Mouse (Mus musculus): ENCODE data around the gene Capn5. TPM values are rescaled to one million over a fixed set of nuclear protein-coding genes. Genes with fewer than 3 reads are reported as not detected.
A peak's percentile ranks its signal among the peaks of the same experiment; 100 is the strongest.

Gene Capn5
- total RNA-seq (2014; rRNA removed) (40.0 and 51.9 TPM in 2 replicates), polyA plus RNA-seq (2015; fragmentation: Nextera tagmentation; extraction: Ambion mirVana) (20.7 and 20.9 TPM in 2 replicates)

DNA sequence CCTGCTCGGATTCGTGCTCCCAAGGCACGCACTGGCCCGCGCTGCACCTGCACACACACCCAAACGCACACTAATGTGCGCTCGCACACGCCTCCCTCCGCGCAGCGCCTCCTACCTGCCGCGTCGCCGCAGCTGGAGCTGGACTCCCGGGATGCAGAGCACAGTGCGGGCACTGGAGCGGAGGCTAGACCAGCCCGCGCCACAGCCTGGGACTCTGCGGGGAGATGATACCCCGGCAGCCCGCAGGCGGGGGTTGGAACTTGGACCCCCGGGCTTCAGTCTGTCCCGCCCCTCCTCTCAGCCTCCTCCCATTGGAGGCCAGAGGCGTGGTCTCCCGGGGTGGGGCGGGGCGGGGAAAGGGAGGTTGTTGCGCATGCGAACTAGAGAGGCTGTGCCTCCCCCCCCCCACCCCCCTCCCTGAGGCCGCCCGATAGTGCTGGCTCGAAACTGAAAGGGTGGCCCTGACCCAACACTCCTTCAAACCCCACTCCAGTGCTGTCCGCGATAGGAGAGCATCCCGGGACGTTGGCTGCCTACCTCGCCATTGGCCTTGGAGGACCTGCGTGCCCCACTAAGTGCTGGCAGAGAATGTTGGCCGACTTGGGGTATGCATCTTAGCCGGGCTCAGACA is at the start of gene Capn5:
TSS of gene Capn5 (minus strand) at position 346 of the 631 bp plus-strand sequence.
- Histone ChIP-seq H3K27ac (ENCODE audit: low read depth, low read length) (peak within 1 kb of the TSS; percentile 33), H3K4me2 (ENCODE audit: low read depth, low read length, poor library complexity, severe bottlenecking) (peak within 1 kb of the TSS; percentile 78), H3K9me3 (ENCODE audit: low read length) (no peaks in the 10 kb centered on the region), H3K4me3 (ENCODE audit: low read depth, low read length) (peak within 1 kb of the TSS; percentile 68), H3K4me1 (ENCODE audit: insufficient read depth, low read length) (peaks cover 8% of the 10 kb centered on the region), H3K36me3 (ENCODE audit: insufficient read depth, low read length) (no peaks in the 10 kb centered on the region), H3K9ac (replicated peaks; ENCODE audit: low read length, poor library complexity, severe bottlenecking) (peak within 1 kb of the TSS; percentile 76), H3K27me3 (ENCODE audit: insufficient read depth, low read length) (no peaks in the 10 kb centered on the region)
- ATAC-seq (ENCODE audit: low FRiP score) = peak; percentile 86
- 1% methylated on average over 37 of the region's 44 CpGs for WGBS
- peak; percentile 79 for TF ChIP-seq CTCF (IDR thresholded peaks at IDR 0.05)
- DNase-seq (ENCODE audit: low spot score) = peak; percentile 76

DNA sequence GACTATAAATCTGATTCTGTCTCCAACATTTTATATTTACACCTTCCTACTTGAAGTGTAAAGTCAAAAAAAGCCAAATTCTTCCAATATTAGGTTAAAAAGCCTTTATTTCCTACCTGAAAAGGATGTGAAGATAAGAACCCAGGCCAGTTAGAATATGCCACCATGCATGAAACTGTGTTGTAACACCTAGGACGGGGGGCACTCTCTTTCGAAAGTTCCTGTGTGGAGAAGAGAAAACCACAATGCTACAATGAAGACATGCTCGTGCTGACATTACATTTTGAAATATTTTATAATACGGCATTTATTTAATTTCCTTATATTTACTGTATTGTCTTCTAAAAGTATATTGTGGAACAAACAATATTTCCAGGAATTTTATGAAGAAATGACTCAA is 45.7 kb upstream of the Capn5 start:
- Histone ChIP-seq H3K27ac (ENCODE audit: low read depth, low read length) (no peak overlapping the region), H3K27me3 (ENCODE audit: insufficient read depth, low read length) (no peaks in the 10 kb centered on the region), H3K9ac (replicated peaks; ENCODE audit: low read length, poor library complexity, severe bottlenecking) (no peak overlapping the region), H3K4me3 (ENCODE audit: low read depth, low read length) (no peak overlapping the region), H3K4me1 (ENCODE audit: insufficient read depth, low read length) (no peaks in the 10 kb centered on the region), H3K36me3 (ENCODE audit: insufficient read depth, low read length) (no peaks in the 10 kb centered on the region), H3K4me2 (ENCODE audit: low read depth, low read length, poor library complexity, severe bottlenecking) (no peak overlapping the region), H3K9me3 (ENCODE audit: low read length) (no peaks in the 10 kb centered on the region)
- DNase-seq (ENCODE audit: low spot score) = no peak
- no peak for ATAC-seq (ENCODE audit: low FRiP score)
- TF ChIP-seq CTCF (IDR thresholded peaks at IDR 0.05) = no peak
- WGBS = 95% methylated on average over 4 of the region's 4 CpGs

DNA sequence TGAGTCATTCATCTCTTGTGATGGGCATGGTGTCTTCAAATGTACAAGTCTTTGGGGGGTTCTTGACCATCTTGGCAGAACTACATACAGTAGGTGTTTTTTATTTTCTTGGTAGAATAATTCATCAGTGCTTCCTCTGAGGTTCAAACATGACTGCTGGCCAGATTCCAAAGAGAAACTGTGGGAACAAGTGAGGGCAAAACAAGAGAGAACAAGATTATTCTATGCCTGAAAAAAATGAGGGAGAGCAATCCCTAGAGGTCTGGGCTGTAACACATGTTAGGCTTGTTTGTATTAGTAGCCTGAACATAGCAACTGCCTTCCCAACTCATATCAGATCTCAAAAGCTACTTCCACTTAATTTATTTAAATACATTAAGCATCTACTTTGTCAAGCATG is 38.6 kb upstream of the Capn5 start:
- no peak for TF ChIP-seq CTCF (IDR thresholded peaks at IDR 0.05)
- Histone ChIP-seq H3K27me3 (ENCODE audit: insufficient read depth, low read length) (no peaks in the 10 kb centered on the region), H3K4me3 (ENCODE audit: low read depth, low read length) (no peak overlapping the region), H3K4me1 (ENCODE audit: insufficient read depth, low read length) (no peaks in the 10 kb centered on the region), H3K36me3 (ENCODE audit: insufficient read depth, low read length) (no peaks in the 10 kb centered on the region), H3K9me3 (ENCODE audit: low read length) (no peaks in the 10 kb centered on the region), H3K9ac (replicated peaks; ENCODE audit: low read length, poor library complexity, severe bottlenecking) (no peak overlapping the region), H3K4me2 (ENCODE audit: low read depth, low read length, poor library complexity, severe bottlenecking) (no peak overlapping the region), H3K27ac (ENCODE audit: low read depth, low read length) (no peak overlapping the region)
- DNase-seq (ENCODE audit: low spot score) (peak; percentile 30), ATAC-seq (ENCODE audit: low FRiP score) (no peak)

DNA sequence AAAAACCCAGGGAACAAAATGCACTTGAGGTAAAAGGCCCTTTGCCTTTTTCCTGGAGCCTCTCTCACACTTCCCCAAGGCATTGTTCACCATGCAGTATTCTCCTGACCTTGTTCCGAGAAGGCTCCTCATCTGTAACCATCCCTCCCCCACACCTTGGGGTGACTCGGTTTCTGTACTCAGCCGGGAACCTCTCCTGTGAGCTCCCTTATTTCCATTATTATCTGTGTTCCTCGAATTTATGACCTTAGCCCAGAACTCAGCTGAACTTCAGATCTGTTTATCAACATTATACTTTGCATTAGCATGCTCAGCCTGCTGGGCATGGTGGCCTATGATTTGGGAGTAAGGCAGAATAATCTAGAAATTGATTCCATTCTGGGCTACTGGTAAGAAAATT is 24.9 kb upstream of the Capn5 start:
- no peak for ATAC-seq (ENCODE audit: low FRiP score)
- no peaks in the 10 kb centered on the region for H3K4me1 ChIP-seq (ENCODE audit: insufficient read depth, low read length)
- no peak overlapping the region for H3K27ac ChIP-seq (ENCODE audit: low read depth, low read length)
- H3K9me3 ChIP-seq (ENCODE audit: low read length) = no peaks in the 10 kb centered on the region
- no peak for DNase-seq (ENCODE audit: low spot score)
- H3K4me3 ChIP-seq (ENCODE audit: low read depth, low read length) = no peak overlapping the region
- no peaks in the 10 kb centered on the region for H3K27me3 ChIP-seq (ENCODE audit: insufficient read depth, low read length)
- H3K4me2 ChIP-seq (ENCODE audit: low read depth, low read length, poor library complexity, severe bottlenecking) = no peak overlapping the region
- H3K36me3 ChIP-seq (ENCODE audit: insufficient read depth, low read length) = no peaks in the 10 kb centered on the region
- 71% methylated on average over 4 of the region's 4 CpGs for WGBS
- no peak for TF ChIP-seq CTCF (IDR thresholded peaks at IDR 0.05)
- no peak overlapping the region for H3K9ac ChIP-seq (replicated peaks; ENCODE audit: low read length, poor library complexity, severe bottlenecking)

DNA sequence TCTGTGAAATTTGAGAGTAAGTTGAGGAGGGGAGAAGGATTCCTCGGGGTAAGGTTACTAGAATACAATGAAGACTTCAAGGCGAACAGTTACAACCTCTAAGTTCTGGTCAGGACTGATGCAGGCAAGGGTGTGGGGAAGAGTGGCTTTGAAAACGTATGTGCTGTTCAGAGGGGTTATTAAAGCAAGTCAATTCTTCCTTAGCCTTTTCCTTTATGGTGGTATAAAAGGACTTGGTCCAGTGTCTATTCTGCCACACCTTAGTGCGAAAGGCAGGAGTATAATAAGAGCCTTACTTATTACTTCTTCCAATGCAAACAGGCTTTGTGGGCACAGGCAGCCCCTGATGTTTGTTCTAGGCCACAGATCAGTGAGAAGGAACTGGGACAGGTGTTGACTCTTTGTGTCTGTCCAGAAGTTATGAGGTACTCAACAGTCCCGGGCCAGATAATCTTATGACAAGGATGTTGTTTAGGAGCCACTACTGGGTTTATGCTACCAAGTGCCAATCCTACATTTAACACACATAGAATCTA is 23.5 kb upstream of the Capn5 start:
- TF ChIP-seq CTCF (IDR thresholded peaks at IDR 0.05) = no peak
- Histone ChIP-seq H3K4me3 (ENCODE audit: low read depth, low read length) (no peak overlapping the region), H3K36me3 (ENCODE audit: insufficient read depth, low read length) (no peaks in the 10 kb centered on the region), H3K27me3 (ENCODE audit: insufficient read depth, low read length) (peaks cover 3% of the 10 kb centered on the region; the same call in 1 of the 2 replicates), H3K9ac (replicated peaks; ENCODE audit: low read length, poor library complexity, severe bottlenecking) (no peak overlapping the region), H3K9me3 (ENCODE audit: low read length) (no peaks in the 10 kb centered on the region), H3K4me1 (ENCODE audit: insufficient read depth, low read length) (no peaks in the 10 kb centered on the region), H3K27ac (ENCODE audit: low read depth, low read length) (no peak overlapping the region), H3K4me2 (ENCODE audit: low read depth, low read length, poor library complexity, severe bottlenecking) (no peak overlapping the region)
- WGBS = 90% methylated on average over 5 of the region's 5 CpGs
- no peak for ATAC-seq (ENCODE audit: low FRiP score)
- no peak for DNase-seq (ENCODE audit: low spot score)

DNA sequence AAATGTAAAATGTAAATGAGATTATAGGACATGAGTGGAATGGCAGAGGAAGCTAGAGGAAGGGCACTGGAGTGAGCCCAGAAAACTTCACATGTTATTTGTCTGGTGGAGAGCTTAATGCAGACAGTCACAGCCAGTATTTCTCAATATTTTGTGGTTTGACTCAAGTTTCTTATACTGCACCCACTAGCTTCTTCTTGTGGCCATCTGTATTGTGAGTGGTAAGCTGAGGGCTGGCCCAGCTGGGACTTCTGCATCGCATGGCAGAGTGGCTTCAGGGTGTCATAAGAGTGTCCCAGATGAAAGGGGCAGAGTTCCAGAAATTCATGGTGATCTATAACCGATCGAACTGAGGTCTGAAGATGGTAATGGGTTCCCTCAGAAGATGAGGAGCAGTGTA is 22.3 kb upstream of the Capn5 start:
- Histone ChIP-seq H3K27me3 (ENCODE audit: insufficient read depth, low read length) (peaks cover 15% of the 10 kb centered on the region), H3K9ac (replicated peaks; ENCODE audit: low read length, poor library complexity, severe bottlenecking) (no peak overlapping the region), H3K36me3 (ENCODE audit: insufficient read depth, low read length) (no peaks in the 10 kb centered on the region), H3K9me3 (ENCODE audit: low read length) (no peaks in the 10 kb centered on the region), H3K4me1 (ENCODE audit: insufficient read depth, low read length) (no peaks in the 10 kb centered on the region), H3K4me2 (ENCODE audit: low read depth, low read length, poor library complexity, severe bottlenecking) (no peak overlapping the region), H3K4me3 (ENCODE audit: low read depth, low read length) (no peak overlapping the region), H3K27ac (ENCODE audit: low read depth, low read length) (no peak overlapping the region)
- WGBS = 93% methylated on average over 3 of the region's 3 CpGs
- ATAC-seq (ENCODE audit: low FRiP score) (no peak), DNase-seq (ENCODE audit: low spot score) (no peak)
- TF ChIP-seq CTCF (IDR thresholded peaks at IDR 0.05) = no peak
